Mouse (Mus musculus) hindbrain, embryonic 14.5 days (tissue): ENCODE measurements around the gene Lingo1. TPM values are rescaled to one million over a fixed set of nuclear protein-coding genes. Genes with fewer than 3 reads are reported as not detected.
A peak's percentile ranks its signal among the peaks of the same experiment; 100 is the strongest.

Experiments used
- ATAC-seq: fragments of 200-750 bp; cut with Nextera tagmentation; 2 replicates; pipeline ENCODE4 v1.8.0; 2017; ENCODE audit warnings: moderate number of reproducible peaks, mild to moderate bottlenecking, moderate TSS enrichment, moderate library complexity; ENCODE audit not compliant: low FRiP score
- DNase-seq: peaks from one replicate; pipeline ENCODE4 v3.0.0-alpha.2; 2015; ENCODE audit warnings: low spot score
- H3K27ac ChIP-seq: fragments of 300-500 bp; sonication (generic); 2 replicates; pipeline ENCODE4 v1.5.1; 2014; ENCODE audit warnings: mild to moderate bottlenecking, moderate library complexity
- H3K27me3 ChIP-seq: fragments of 300-500 bp; sonication (generic); 2 replicates; pipeline ENCODE4 v1.6.1; 2014; ENCODE audit warnings: mild to moderate bottlenecking, low read length, mixed read lengths; ENCODE audit not compliant: control insufficient read depth, insufficient read depth
- H3K36me3 ChIP-seq: fragments of 300-500 bp; sonication (generic); replicated peaks from 2 replicates; pipeline ENCODE4 v1.6.1; 2014; ENCODE audit not compliant: control insufficient read depth, insufficient read depth
- H3K4me1 ChIP-seq: fragments of 300-500 bp; sonication (generic); replicated peaks from 2 replicates; pipeline ENCODE4 v1.6.1; 2014; ENCODE audit warnings: antibody characterized with exemption, low read length, mixed read lengths; ENCODE audit not compliant: control insufficient read depth, insufficient read depth
- H3K4me2 ChIP-seq: fragments of 300-500 bp; sonication (generic); replicated peaks from 2 replicates; pipeline ENCODE4 v1.6.1; 2014; ENCODE audit warnings: mild to moderate bottlenecking, moderate library complexity
- H3K4me3 ChIP-seq: fragments of 300-500 bp; sonication (generic); replicated peaks from 2 replicates; pipeline ENCODE4 v1.5.1; 2014; ENCODE audit warnings: mild to moderate bottlenecking, low read length
- H3K9ac ChIP-seq: fragments of 300-500 bp; sonication (generic); 2 replicates; pipeline ENCODE4 v1.6.1; 2014
- H3K9me3 ChIP-seq: fragments of 300-500 bp; sonication (generic); 2 replicates; pipeline ENCODE4 v1.6.1; 2016; ENCODE audit warnings: low read length; ENCODE audit not compliant: control insufficient read depth
- WGBS: fragments of 180-500 bp; shearing (Covaris S2); extraction: QIAGEN DNeasy Blood & Tissue Kit; methylation state at CpG from one replicate; pipeline ENCODE4 v1.1.7; 2014; 5-methylcytosine and 5-hydroxymethylcytosine counted together
- polyA plus RNA-seq: library from polyadenylated mRNA; unstranded; fragments of >200 nt; fragmentation: Nextera tagmentation; extraction: Ambion mirVana; gene quantifications from 2 replicates; pipeline ENCODE4 v1.2.1, GENCODE M21; 2014

Lingo1 gene
- polyA plus RNA-seq, 1 experiment from 2014 or later = 57.3 TPM

GRCm38 (mm10) chr9:56580101-56580500 is 216.2 kb downstream of the Lingo1 start:
- Histone ChIP-seq H3K36me3 (no peaks in the 10 kb centered on the region), H3K4me1 (peaks cover 14% of the 10 kb centered on the region), H3K4me3 (no peak overlapping the region), H3K27ac (0 out of 2 replicates have a peak overlapping the region, but pooled peaks have one; percentile 35), H3K9me3 (no peaks in the 10 kb centered on the region), H3K4me2 (no peak overlapping the region), H3K9ac (no peak overlapping the region), H3K27me3 (no peaks in the 10 kb centered on the region)
- WGBS = 16% methylated on average over 4 of the region's 4 CpGs
- peak; percentile 21; the same call in 1 of the 2 replicates for ATAC-seq
- DNase-seq = no peak

GRCm38 (mm10) chr9:56577405-56577804 is 218.9 kb downstream of the Lingo1 start:
- Histone ChIP-seq H3K27me3 (no peaks in the 10 kb centered on the region), H3K4me2 (no peak overlapping the region), H3K4me1 (peaks cover 5% of the 10 kb centered on the region; the same call in 1 of the 2 replicates), H3K9ac (no peak overlapping the region), H3K36me3 (no peaks in the 10 kb centered on the region), H3K9me3 (no peaks in the 10 kb centered on the region), H3K27ac (no peak overlapping the region), H3K4me3 (no peak overlapping the region)
- 49% methylated on average over 11 of the region's 11 CpGs for WGBS
- ATAC-seq (0 out of 2 replicates have a peak, but pooled peaks have one; percentile 38), DNase-seq (no peak)

- no peak overlapping the region for H3K9ac ChIP-seq
- no peaks in the 10 kb centered on the region for H3K9me3 ChIP-seq
- peaks cover 5% of the 10 kb centered on the region; the same call in 1 of the 2 replicates for H3K4me1 ChIP-seq
- H3K4me3 ChIP-seq = no peak overlapping the region
- no peak for DNase-seq
- H3K4me2 ChIP-seq = no peak overlapping the region
- H3K27me3 ChIP-seq = no peaks in the 10 kb centered on the region
- peak; percentile 57; the same call in 1 of the 2 replicates for ATAC-seq
- 44% methylated on average over 23 of the region's 23 CpGs for WGBS
- peak overlapping the region; percentile 70 for H3K27ac ChIP-seq
- no peaks in the 10 kb centered on the region for H3K36me3 ChIP-seq
These were observed 223.5 kb downstream of the Lingo1 start for GRCm38 (mm10) chr9:56572534-56573479.

Other genes starting within 250 kb of the Lingo1 start
- not detected in 2 replicates for gene Odf3l1, start 68.2 kb upstream of the Lingo1 start, polyA plus RNA-seq
- 5.5 and 6.8 TPM in 2 replicates for gene Cspg4, start 68.6 kb upstream of the Lingo1 start, polyA plus RNA-seq
- 2.1 and 2.4 TPM in 2 replicates for gene Snx33, start 131.9 kb upstream of the Lingo1 start, polyA plus RNA-seq
- gene Imp3, start 141.0 kb upstream of the Lingo1 start, polyA plus RNA-seq = 73.4 and 78.1 TPM in 2 replicates
- gene Snupn, start 154.4 kb upstream of the Lingo1 start, polyA plus RNA-seq = 23.4 and 26.0 TPM in 2 replicates
- 35.0 and 39.4 TPM in 2 replicates for gene Ptpn9, start 198.5 kb upstream of the Lingo1 start, polyA plus RNA-seq